9 mouse cellular contexts compared by ENCODE assay signal in genomic region chr4:129913761-129914644, GRCm38 (mm10). TPM values are rescaled to one million over a fixed set of nuclear protein-coding genes. Genes with fewer than 3 reads are reported as not detected.
DNase-seq lines count a peak whose midpoint lies in the region; ATAC-seq and TF ChIP-seq lines count a peak whose summit lies in the region.
"Had no signal": no experiment of that assay in that cellular context is flagged by ENCODE, and none has a peak within 500 bp of the region (broad histone marks: within the 10 kb centered on the region; RNA-seq: fewer than 3 reads in every experiment).

No protein-coding gene starts in this region.

- H3K4me2 ChIP-seq in heart, embryonic 16.5 days (ENCODE audit: low read depth, low read length), result peak overlapping the region; percentile 60
- H3K4me2 ChIP-seq in limb, embryonic 14.5 days (replicated peaks; ENCODE audit: low read depth, low read length, severe bottlenecking), result peak overlapping the region; percentile 30
- H3K4me2 ChIP-seq in midbrain, embryonic 16.5 days (ENCODE audit: low read length), result 0 out of 2 replicates have a peak overlapping the region, but pooled peaks have one; percentile 3

- H3K4me3 ChIP-seq in heart, embryonic 10.5 days, result peak overlapping the region; percentile 45
- H3K4me3 ChIP-seq in heart, embryonic 16.5 days (ENCODE audit: low read length), result peak overlapping the region; percentile 27; the same call in 1 of the 2 replicates
- no peak overlapping the region for H3K4me3 ChIP-seq in limb, embryonic 14.5 days (replicated peaks; ENCODE audit: low read length)
- H3K4me3 ChIP-seq in midbrain, embryonic 16.5 days (ENCODE audit: low read depth, low read length), result no peak overlapping the region

- H3K4me1 ChIP-seq in heart, embryonic 10.5 days, result peaks cover 53% of the 10 kb centered on the region
- peaks cover 26% of the 10 kb centered on the region for H3K4me1 ChIP-seq in heart, embryonic 16.5 days (ENCODE audit: control insufficient read depth, insufficient read depth, low read length)
- peaks cover 13% of the 10 kb centered on the region for H3K4me1 ChIP-seq in limb, embryonic 14.5 days (ENCODE audit: control insufficient read depth, insufficient read depth, low read length)
- H3K4me1 ChIP-seq in midbrain, embryonic 16.5 days (ENCODE audit: control insufficient read depth, insufficient read depth, low read length), result peaks cover 13% of the 10 kb centered on the region

- no peaks in the 10 kb centered on the region for H3K27me3 ChIP-seq in heart, embryonic 10.5 days (ENCODE audit: insufficient read depth, poor library complexity, severe bottlenecking)
- no peaks in the 10 kb centered on the region for H3K27me3 ChIP-seq in heart, embryonic 16.5 days (ENCODE audit: control insufficient read depth, insufficient read depth, low read length)
- no peaks in the 10 kb centered on the region for H3K27me3 ChIP-seq in limb, embryonic 14.5 days (ENCODE audit: control insufficient read depth, insufficient read depth, low read length)
- no peaks in the 10 kb centered on the region for H3K27me3 ChIP-seq in midbrain, embryonic 16.5 days (ENCODE audit: control insufficient read depth, insufficient read depth, low read depth, low read length)

- no peaks in the 10 kb centered on the region for H3K36me3 ChIP-seq in heart, embryonic 10.5 days
- no peaks in the 10 kb centered on the region for H3K36me3 ChIP-seq in heart, embryonic 16.5 days (ENCODE audit: control insufficient read depth, insufficient read depth)
- no peaks in the 10 kb centered on the region for H3K36me3 ChIP-seq in limb, embryonic 14.5 days (ENCODE audit: control insufficient read depth, insufficient read depth, low read length)
- no peaks in the 10 kb centered on the region for H3K36me3 ChIP-seq in midbrain, embryonic 16.5 days (ENCODE audit: control insufficient read depth, insufficient read depth, low read length)

- DNase-seq in heart, embryonic 10.5 days (ENCODE audit: low spot score), result no peak
- no peak for DNase-seq in heart, postnatal 36 days
- DNase-seq in adipocyte (ENCODE audit: low spot score), result peak; percentile 86
- DNase-seq in limb, embryonic 14.5 days (ENCODE audit: low spot score), result no peak
- no peak for DNase-seq in testis, postnatal 10 days (ENCODE audit: low spot score)

- WGBS in heart, embryonic 10.5 days, result 7% methylated on average over 16 of the region's 16 CpGs
- 13% methylated on average over 16 of the region's 16 CpGs for WGBS in heart, embryonic 16.5 days
- 15% methylated on average over 16 of the region's 16 CpGs for WGBS in limb, embryonic 14.5 days
- 19% methylated on average over 16 of the region's 16 CpGs for WGBS in midbrain, embryonic 16.5 days

- peak overlapping the region; percentile 67 for H3K9ac ChIP-seq in heart, embryonic 16.5 days (ENCODE audit: low read length)
- H3K9ac ChIP-seq in limb, embryonic 14.5 days (ENCODE audit: low read depth, low read length, severe bottlenecking), result peak overlapping the region; percentile 36; the same call in 1 of the 2 replicates
- H3K9ac ChIP-seq in midbrain, embryonic 16.5 days (ENCODE audit: low read depth, low read length), result no peak overlapping the region

- H3K9me3 ChIP-seq in heart, embryonic 10.5 days, result no peaks in the 10 kb centered on the region
- H3K9me3 ChIP-seq in heart, embryonic 16.5 days (replicated peaks; ENCODE audit: control insufficient read depth, low read length), result no peaks in the 10 kb centered on the region
- H3K9me3 ChIP-seq in limb, embryonic 14.5 days (ENCODE audit: control insufficient read depth, low read length), result no peaks in the 10 kb centered on the region
- H3K9me3 ChIP-seq in midbrain, embryonic 16.5 days (replicated peaks; ENCODE audit: control insufficient read depth, low read length, poor library complexity, severe bottlenecking), result no peaks in the 10 kb centered on the region

- intact Hi-C loops in heart, postnatal 36 days (cut with DNase I), result no loop called here

- H3K27ac ChIP-seq in heart, embryonic 10.5 days, result peak overlapping the region; percentile 87
- peak overlapping the region; percentile 66; the same call in 1 of the 2 replicates for H3K27ac ChIP-seq in heart, embryonic 16.5 days (ENCODE audit: low read length)
- H3K27ac ChIP-seq in limb, embryonic 14.5 days (replicated peaks; ENCODE audit: low read depth, low read length), result no peak overlapping the region
- H3K27ac ChIP-seq in midbrain, embryonic 16.5 days (ENCODE audit: low read length), result no peak overlapping the region; the same call in 1 of the 2 replicates

- ATAC-seq in heart, embryonic 16.5 days (replicated peaks; ENCODE audit: extremely low read depth, insufficient read depth, low FRiP score), result 0 out of 2 replicates have a peak, but pooled peaks have one; percentile 47
- ATAC-seq in limb, embryonic 14.5 days (ENCODE audit: low FRiP score, low read depth), result no peak
- ATAC-seq in midbrain, embryonic 16.5 days, result no peak
- ATAC-seq in activated CD4-positive, CD25-positive, alpha-beta regulatory T cell, adult 4 months, result no peak

- TF ChIP-seq POLR2A in limb, embryonic 14.5 days (IDR thresholded peaks at IDR 0.05; ENCODE audit: borderline replicate concordance, extremely low read depth, insufficient read depth, insufficient read length), result no peak

RNA-seq across cellular contexts. Expression of gene Spocd1, which starts 15.0 kb away (rescaled TPM):
- 0.46 and 0.59 TPM in 2 replicates for polyA plus RNA-seq in heart, embryonic 10.5 days (2016; fragmentation: Nextera tagmentation; extraction: Ambion mirVana)
- total RNA-seq in heart, postnatal 36 days (2021), result not detected
- polyA plus RNA-seq in heart, embryonic 16.5 days (2015; fragmentation: Nextera tagmentation; extraction: Ambion mirVana), result 0.22 and 0.35 TPM in 2 replicates
- 0.15 and 0.20 TPM in 2 replicates for polyA plus RNA-seq in limb, embryonic 14.5 days (2012; rRNA removed)
- polyA plus RNA-seq in limb, embryonic 14.5 days (2014; fragmentation: Nextera tagmentation; extraction: Ambion mirVana), result not detected in 2 replicates
- polyA plus RNA-seq in midbrain, embryonic 16.5 days (2015; fragmentation: Nextera tagmentation; extraction: Ambion mirVana), result not detected in 2 replicates
- not detected for polyA plus RNA-seq in activated CD4-positive, CD25-positive, alpha-beta regulatory T cell, adult 4 months (2017; shearing (Covaris generic))
- polyA plus RNA-seq: large intestine, adult 2 months had no signal

Comparison
In these comparisons a context has a peak if more than half of its experiments do, and no peak if none do; other contexts are left out.
1. H3K27ac ChIP-seq: peak in heart, embryonic 10.5 days (single experiment) and heart, embryonic 16.5 days (single experiment); none in limb, embryonic 14.5 days (single experiment) and midbrain, embryonic 16.5 days (single experiment).
2. H3K4me3 ChIP-seq: peak in heart, embryonic 10.5 days (single experiment) and heart, embryonic 16.5 days (single experiment); none in limb, embryonic 14.5 days (single experiment) and midbrain, embryonic 16.5 days (single experiment).
3. H3K4me2 ChIP-seq: peak in every context shown above with its lines; median percentile 60 in heart, embryonic 16.5 days; 30 in limb, embryonic 14.5 days; 3 in midbrain, embryonic 16.5 days.